Mouse (Mus musculus) heart, postnatal 14 days (tissue): ENCODE results near the gene Acvr1. TPM values are rescaled to one million over a fixed set of nuclear protein-coding genes. Genes with fewer than 3 reads are reported as not detected.

Experiments
- DNase-seq, 2 experiments: peaks; one replicate each; pipeline ENCODE4 v3.0.0; 2021 to 2022
- intact Hi-C: fragments of 180-260 bp; cut with DNase I; formaldehyde crosslinking; loops from one replicate; pipeline ENCODE4 v1.15.1; 2025
- total RNA-seq, 2 experiments: library from RNA; stranded (reverse); gene quantifications; 2 replicates each; pipeline ENCODE4 v1.2.3; 2021

Acvr1 gene
- total RNA-seq, 2 experiments from 2014 or later = 18.5 to 22.0 TPM

DNA sequence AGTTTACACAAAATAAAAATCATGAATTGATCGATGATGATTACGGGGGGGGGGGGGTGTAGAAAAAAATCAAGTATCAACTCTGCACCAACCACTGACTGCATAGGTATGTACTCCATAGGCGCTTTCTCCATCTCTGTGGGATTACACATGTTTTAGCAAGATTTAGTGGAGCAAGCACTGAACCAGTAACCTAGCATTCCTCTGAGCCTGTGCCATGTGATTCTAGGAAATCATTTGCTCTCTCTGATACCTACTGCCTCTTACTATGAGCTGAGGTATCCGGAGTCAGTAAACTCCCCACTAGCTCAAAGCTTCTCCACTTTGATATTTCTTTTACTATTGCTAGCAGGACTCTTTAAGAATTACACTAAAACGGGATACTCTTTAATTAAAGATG, 43.1 kb downstream of the Acvr1 start:
- intact Hi-C loops = no loop called here
- no peak for DNase-seq

DNA sequence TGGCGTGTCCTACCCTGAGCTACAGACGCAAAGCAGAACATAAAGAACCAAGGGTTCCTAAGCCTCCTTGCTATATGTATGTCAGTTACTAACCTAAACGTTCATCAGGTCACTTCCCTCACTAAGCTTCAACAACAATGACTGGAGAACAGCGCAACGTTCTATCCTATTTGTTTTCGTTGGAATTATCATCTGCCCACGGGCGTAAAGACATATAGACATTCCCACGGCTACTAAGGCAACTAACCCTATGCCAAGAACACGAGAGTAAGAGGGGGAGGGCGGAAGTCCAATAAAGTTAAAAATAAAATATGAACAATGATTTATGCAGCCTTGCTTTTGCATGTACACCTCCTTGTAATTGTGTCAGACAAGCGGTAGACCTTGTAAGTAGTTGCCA, 43.9 kb downstream of the Acvr1 start:
- intact Hi-C loops = no loop called here

DNA sequence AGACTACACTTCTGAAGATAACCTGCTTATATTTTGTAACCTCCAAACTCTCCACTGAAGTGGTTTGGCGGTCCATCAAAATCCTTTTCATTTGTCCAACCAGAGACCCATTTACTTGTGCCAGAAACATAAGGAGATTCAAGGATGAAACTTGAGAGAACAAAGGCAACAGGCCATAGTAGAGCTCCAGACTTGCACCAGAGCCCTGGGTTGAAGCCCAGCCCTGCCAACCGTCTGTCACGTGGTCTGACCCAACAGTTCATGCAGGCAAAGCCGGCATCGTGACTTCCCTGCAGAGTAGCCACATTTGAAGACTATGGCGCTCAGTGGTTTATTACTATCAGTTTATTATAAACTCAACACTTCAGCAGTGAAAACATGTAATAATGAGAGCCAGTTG, 45.3 kb downstream of the Acvr1 start:
- intact Hi-C loops = no loop called here
- DNase-seq = no peak

More for the DNA sequence above, 43.9 kb downstream of the Acvr1 start:
- DNase-seq = no peak

DNA sequence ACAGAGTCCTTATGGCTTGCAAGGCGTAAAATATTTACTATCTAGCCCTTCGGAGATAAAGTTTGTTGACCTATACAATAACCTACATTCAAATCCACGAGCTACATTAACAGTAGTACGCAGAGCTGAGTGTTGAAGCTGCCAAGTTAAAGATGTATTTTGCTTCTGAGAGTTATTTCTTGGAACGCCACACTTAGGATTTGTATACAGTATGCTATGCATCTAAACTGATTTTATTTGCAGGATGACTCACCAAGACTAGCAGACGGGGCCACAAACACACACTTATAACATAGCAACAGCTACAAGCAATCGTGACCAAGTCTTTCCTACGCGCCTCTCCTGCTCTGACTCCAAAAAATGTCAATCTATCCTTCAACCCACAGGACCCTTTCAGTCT, 46.2 kb downstream of the Acvr1 start:
- DNase-seq = no peak
- intact Hi-C loops = no loop called here

DNA sequence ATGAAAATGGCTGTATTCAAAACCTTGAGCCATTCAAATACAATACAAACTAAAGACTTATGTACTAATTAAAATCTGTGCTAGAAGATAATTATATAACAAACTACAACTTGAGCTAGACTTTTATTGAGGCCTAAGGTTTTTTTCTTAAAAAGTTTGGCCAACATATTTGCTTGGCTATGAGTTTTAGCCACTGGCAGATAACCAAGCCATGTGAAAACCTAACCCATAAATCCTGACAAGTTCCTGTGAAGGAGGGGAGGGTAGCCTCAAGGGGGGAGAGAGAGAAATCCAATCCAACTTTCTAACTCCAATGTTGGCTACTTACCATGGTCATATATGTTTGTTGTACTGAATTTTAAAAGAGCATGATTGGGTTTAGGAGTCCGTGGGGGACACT, 48.4 kb downstream of the Acvr1 start:
- intact Hi-C loops = no loop called here
- no peak for DNase-seq

- no peak for DNase-seq
- intact Hi-C loops = no loop called here
Observed at GRCm38 (mm10) chr2:58516920-58517319, 50.0 kb downstream of the Acvr1 start.

GRCm38 (mm10) chr2:58516000-58516399, 51.0 kb downstream of the Acvr1 start:
- DNase-seq = no peak
- intact Hi-C loops = no loop called here

DNA sequence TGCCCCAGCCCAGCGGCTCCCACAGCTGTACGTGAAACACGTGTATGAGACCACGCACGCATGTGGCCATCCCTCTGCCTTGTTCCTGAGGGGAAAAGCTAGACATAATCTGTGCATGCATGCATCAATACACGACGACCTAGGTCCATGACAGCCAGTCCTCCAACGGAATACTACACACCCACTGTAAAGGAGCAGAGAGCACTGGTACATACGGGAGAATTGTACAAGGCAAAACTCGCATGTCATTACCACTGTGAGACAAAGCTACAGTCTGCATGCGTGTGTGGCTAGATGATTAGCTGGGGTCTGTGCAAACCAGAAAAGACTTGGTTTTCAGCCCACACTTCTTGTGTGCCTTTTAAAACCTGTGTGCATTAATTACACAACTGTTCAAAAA, 52.5 kb downstream of the Acvr1 start:
- no peak for DNase-seq
- intact Hi-C loops = no loop called here

DNA sequence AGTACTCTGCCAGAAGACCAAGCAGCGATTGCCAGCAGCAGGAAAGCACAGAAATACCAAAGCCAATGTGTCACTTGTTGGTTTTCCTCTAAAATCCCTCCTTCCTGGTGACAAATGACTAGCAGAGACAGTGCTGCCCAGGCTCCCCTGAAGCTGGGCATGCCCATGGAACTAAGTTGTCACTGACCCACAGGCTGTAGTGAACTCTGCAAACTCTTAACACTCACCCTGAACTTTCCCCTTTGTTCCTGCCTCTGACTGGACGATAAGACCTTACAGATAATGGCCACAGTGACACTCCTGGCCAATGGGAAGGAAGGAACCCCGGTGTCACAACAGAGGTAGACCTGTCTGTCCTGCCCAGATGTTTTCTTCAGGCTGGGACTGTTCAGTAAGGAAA, 53.7 kb downstream of the Acvr1 start:
- DNase-seq = no peak
- intact Hi-C loops = no loop called here

DNA sequence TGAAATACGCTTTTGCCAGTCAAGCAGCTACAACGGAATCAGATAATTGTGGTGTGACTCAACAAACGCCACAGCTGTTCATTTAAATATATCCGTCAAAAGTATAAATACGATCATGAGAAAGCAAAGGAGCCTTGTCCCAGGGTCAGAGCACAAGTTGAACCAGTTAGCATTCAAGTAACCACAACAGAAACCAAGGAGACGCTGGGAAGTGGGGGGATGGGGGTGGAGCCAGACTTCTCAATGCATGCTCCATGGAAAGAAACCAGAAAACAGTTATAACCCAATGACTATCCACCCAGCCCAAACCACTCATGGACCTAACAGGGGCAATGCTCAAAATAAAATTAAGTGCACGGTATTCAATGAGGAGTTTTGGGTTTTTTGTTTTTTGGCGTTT, 56.8 kb downstream of the Acvr1 start:
- intact Hi-C loops = no loop called here
- DNase-seq = no peak

GRCm38 (mm10) chr2:58505306-58506090, 61.5 kb downstream of the Acvr1 start:
- DNase-seq = no peak
- intact Hi-C loops = no loop called here

- intact Hi-C loops = no loop called here
- peak; percentile 30 to 46 for DNase-seq
Observed at GRCm38 (mm10) chr2:58496647-58497410, 70.1 kb downstream of the Acvr1 start.

DNA sequence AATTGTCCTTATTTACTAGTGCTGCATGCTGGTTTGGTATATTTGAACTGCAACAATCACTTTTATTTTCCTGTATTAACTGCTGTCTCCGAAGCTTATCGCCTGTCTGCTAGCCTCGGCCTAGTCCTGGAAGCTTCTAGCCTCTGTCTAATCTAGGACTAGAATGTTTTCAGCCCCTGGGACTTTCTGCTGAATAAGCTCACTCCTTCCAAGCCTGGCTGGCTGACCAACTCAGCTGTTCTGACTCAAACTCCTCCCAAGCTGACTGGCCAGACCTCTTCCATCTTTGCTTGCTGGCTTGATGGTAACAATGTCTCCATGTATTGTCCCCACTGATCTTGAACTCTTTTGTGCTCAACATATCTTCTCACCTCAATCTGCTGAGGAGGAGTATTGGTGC, 71.7 kb downstream of the Acvr1 start:
- DNase-seq = peak; percentile 46 to 48
- intact Hi-C loops = no loop called here

DNA sequence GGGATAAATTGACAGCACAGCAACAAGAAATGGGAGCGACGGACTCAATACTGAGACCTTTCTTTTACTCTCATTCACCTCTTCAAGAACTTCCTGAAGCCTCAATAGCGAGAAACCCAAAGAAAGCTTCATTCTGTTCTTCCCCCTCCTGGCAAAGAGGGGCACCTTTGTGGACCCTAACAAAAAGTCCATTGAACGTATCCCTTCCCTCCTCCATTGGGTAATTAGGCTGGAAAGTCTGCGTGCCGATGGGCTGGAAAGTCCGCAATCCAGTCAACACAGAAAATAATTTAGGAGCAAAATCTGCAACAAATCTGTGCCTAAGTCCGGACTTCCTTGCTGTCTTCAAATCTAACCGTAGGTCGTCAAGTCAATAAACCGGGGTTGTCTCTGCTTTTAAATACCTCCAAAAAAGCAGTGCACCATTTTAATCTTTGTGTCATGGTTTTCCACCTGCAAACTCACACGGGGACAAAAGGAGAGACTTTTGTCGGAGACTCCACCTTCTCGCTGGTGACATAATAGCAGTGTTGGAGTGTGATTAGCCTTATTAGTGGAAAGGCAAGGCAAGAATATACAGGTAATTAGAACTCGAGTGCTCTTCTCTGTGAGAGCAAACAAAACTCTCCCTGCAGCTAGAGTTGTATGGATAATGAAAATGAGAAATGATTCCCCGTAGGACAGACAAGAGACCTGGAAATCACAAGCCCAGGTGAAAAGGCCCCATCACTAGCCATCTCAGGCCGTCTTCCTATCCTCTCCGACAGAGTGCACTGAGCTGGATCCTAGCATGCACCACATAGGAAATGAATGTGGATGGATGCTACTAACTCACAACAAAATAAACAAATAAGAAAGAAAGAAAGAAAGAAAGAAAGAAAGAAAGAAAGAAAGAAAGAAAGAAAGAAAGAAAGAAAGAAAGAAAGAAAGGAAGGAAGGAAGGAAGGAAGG, 73.0 kb downstream of the Acvr1 start:
- intact Hi-C loops = no loop called here
- no peak for DNase-seq

- peak; percentile 54 to 63 for DNase-seq
- intact Hi-C loops = no loop called here
Observed at GRCm38 (mm10) chr2:58489275-58489674, 77.7 kb downstream of the Acvr1 start.

GRCm38 (mm10) chr2:58488404-58488803, 78.6 kb downstream of the Acvr1 start:
- DNase-seq = no peak
- intact Hi-C loops = no loop called here

DNA sequence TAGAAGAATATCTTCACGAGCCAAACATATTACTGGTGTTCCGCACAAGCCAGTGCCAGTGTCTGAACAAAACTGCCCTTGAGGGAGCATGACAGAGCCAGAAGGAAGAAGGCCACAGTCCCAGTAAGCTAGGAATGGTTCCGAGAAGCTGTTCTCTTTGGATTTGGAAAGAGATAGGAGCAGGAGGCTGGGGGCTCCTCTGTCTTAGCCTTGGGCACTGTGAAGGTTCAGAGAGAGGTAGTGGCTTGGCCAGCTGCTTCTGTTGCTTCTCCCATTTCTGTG, 79.7 kb downstream of the Acvr1 start:
- intact Hi-C loops = no loop called here
- no peak for DNase-seq

DNA sequence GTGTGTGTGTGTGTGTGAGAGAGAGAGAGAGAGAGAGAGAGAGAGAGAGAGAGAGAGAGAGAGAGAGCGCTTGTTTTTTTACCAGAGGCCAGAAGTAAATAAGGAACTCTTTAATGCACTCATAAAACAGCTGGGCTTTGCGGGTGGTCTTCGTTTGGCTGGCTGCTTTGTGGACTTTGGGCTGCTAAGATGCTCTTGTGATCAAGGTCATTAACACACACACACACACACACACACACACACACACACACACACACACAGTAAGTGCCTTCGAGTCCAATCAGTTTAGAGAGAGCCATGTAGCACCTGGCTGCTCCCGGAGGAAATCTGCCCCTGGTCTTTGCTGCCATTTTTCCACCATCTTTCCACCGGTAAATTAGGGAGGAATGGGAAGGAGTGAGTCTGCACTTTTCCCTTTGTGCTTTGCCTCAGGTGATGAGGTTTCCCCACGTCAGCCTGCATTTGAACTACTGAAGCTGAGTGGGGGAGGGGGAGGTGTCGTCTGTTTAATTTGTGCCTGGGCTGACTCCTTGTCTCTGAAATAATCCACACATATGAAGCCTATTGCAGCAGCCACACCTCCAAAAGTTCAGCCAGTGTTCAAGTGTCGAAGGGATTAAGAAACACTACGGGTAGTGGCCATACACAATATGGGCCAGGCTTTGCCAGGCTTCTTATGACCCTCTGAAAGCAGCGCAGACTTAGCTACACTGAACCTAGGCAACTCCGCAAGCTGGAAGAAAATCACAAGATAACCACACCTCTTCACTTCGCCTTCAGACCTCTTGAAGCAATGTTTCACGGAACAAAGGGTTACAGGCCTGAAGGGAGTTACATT, 80.3 kb downstream of the Acvr1 start:
- intact Hi-C loops = no loop called here
- no peak for DNase-seq

- intact Hi-C loops = no loop called here
Observed at GRCm38 (mm10) chr2:58485683-58486082, 81.3 kb downstream of the Acvr1 start.

GRCm38 (mm10) chr2:58485152-58485551, 81.8 kb downstream of the Acvr1 start:
- DNase-seq = no peak
- intact Hi-C loops = no loop called here

More at GRCm38 (mm10) chr2:58485683-58486082, 81.3 kb downstream of the Acvr1 start:
- DNase-seq = no peak
